Comparison of ENCODE assay signal across 18 mouse cellular contexts in the genomic region with DNA sequence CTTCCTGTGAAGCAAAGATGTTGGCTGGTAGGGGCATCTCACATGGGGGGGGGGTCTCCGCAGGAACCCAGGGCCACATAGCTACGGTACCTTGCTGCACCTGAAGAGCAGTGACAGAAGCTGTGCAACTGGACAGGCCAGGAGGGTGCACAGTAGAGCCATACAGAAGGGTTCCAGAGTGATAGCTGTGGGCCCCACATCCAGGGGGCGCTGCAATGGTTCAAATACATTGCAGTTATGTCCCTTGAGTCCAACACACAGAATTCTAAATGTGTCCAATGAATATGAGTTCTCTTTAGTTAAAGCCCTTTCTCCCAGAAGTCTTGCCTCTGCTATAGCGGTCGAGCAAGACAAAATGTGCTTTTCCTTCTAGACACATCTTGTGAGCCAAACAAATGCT.
DNase-seq lines count a peak whose midpoint lies in the region; ATAC-seq and TF ChIP-seq lines count a peak whose summit lies in the region.
"Had no signal": no experiment of that assay in that cellular context is flagged by ENCODE, and none has a peak within 500 bp of the region (broad histone marks: within the 10 kb centered on the region; RNA-seq: fewer than 3 reads in every experiment).

No protein-coding gene starts in this region.

- TF ChIP-seq EP300 in CH12.LX (IDR thresholded peaks at IDR 0.05; ENCODE audit: low read length) = no peak

- no peak overlapping the region for H3K9ac ChIP-seq in kidney, postnatal 0 days (ENCODE audit: low read depth, low read length)
- no peak overlapping the region for H3K9ac ChIP-seq in lung, embryonic 15.5 days
- no peak overlapping the region for H3K9ac ChIP-seq in CH12.LX (ENCODE audit: insufficient read depth, low read depth)
- H3K9ac ChIP-seq: forebrain, embryonic 13.5 days; forebrain, postnatal 0 days; heart, embryonic 13.5 days; hindbrain, embryonic 12.5 days had no signal

- H3K4me3 ChIP-seq in kidney, postnatal 0 days (replicated peaks; ENCODE audit: low read depth, low read length) = no peak overlapping the region
- no peak overlapping the region for H3K4me3 ChIP-seq in lung, embryonic 15.5 days
- H3K4me3 ChIP-seq in CH12.LX (replicated peaks in 1 of 3; ENCODE audit: low read depth in 2 of 3, low read length in 2 of 3, poor library complexity in 1 of 3) = no peak overlapping the region
- no peak overlapping the region for H3K4me3 ChIP-seq in E14TG2a.4 (replicated peaks; ENCODE audit: low read length)
- H3K4me3 ChIP-seq: embryonic facial prominence, embryonic 10.5 days; forebrain, embryonic 13.5 days; heart, embryonic 13.5 days; hindbrain, embryonic 12.5 days had no signal

- peak; percentile 15; the same call in 1 of the 2 replicates for TF ChIP-seq CTCF in kidney, postnatal 0 days (IDR thresholded peaks at IDR 0.05; ENCODE audit: low read depth)
- TF ChIP-seq CTCF in CH12.LX (conservative IDR thresholded peaks at IDR 0.05 in 1 of 2, IDR thresholded peaks at IDR 0.05 in 1 of 2; ENCODE audit: low read depth in 2 of 2, low read length in 2 of 2) (peak in 1 of 2 experiments; percentile 63; a peak in 2 of 4 replicates), E14TG2a.4 (conservative IDR thresholded peaks at IDR 0.05; ENCODE audit: low read length) (0 out of 2 replicates have a peak, but pooled peaks have one; percentile 7)

- 95% methylated on average over 5 of the region's 5 CpGs for WGBS in kidney, postnatal 0 days
- WGBS in lung, embryonic 15.5 days = 85% methylated on average over 5 of the region's 5 CpGs

- no peaks in the 10 kb centered on the region for H3K4me1 ChIP-seq in kidney, postnatal 0 days (replicated peaks; ENCODE audit: insufficient read depth, low read length)
- H3K4me1 ChIP-seq in lung, embryonic 15.5 days = no peaks in the 10 kb centered on the region
- 0 out of 4 replicates have a peak, but pooled peaks cover 0 to 2% of the 10 kb centered on the region in 2 experiments for H3K4me1 ChIP-seq in CH12.LX (ENCODE audit: control insufficient read depth in 1 of 2, insufficient read depth in 2 of 2)
- no peaks in the 10 kb centered on the region for H3K4me1 ChIP-seq in E14TG2a.4 (replicated peaks; ENCODE audit: low read depth, low read length)
- H3K4me1 ChIP-seq: embryonic facial prominence, embryonic 10.5 days; forebrain, embryonic 13.5 days; heart, embryonic 13.5 days; hindbrain, embryonic 12.5 days had no signal

- H3K4me2 ChIP-seq in kidney, postnatal 0 days (ENCODE audit: low read length) = no peak overlapping the region
- H3K4me2 ChIP-seq in lung, embryonic 15.5 days = no peak overlapping the region
- H3K4me2 ChIP-seq in CH12.LX (ENCODE audit: insufficient read depth, low read depth, poor library complexity, severe bottlenecking) = no peak overlapping the region
- H3K4me2 ChIP-seq: forebrain, embryonic 13.5 days; heart, embryonic 13.5 days; hindbrain, embryonic 12.5 days had no signal

- dilution Hi-C loops in CH12.LX (cut with MboI; ENCODE audit: extremely low pct_ligation_motif_present, extremely low pct_unique_long_range_greater_than_20kb, low sequenced_read_pairs) = no loop called here

- no peaks in the 10 kb centered on the region for H3K9me3 ChIP-seq in kidney, postnatal 0 days (replicated peaks; ENCODE audit: low read length)
- H3K9me3 ChIP-seq in lung, embryonic 15.5 days = no peaks in the 10 kb centered on the region
- peaks cover 4% of the 10 kb centered on the region for H3K9me3 ChIP-seq in CH12.LX (replicated peaks; ENCODE audit: low read length)
- no peaks in the 10 kb centered on the region; the same call in none of the 2 replicates for H3K9me3 ChIP-seq in E14TG2a.4 (ENCODE audit: low read length)
- H3K9me3 ChIP-seq: embryonic facial prominence, embryonic 10.5 days; forebrain, embryonic 13.5 days; heart, embryonic 13.5 days; hindbrain, embryonic 12.5 days had no signal

- no peak for TF ChIP-seq POLR2A in CH12.LX (IDR thresholded peaks at IDR 0.05; ENCODE audit: low read depth, low read length)

- H3K36me3 ChIP-seq in kidney, postnatal 0 days (ENCODE audit: insufficient read depth, low read length) = no peaks in the 10 kb centered on the region
- no peaks in the 10 kb centered on the region for H3K36me3 ChIP-seq in lung, embryonic 15.5 days
- H3K36me3 ChIP-seq in CH12.LX (replicated peaks in 1 of 2; ENCODE audit: control insufficient read depth in 1 of 2, insufficient read depth in 1 of 2, low read length in 1 of 2) = no peaks in the 10 kb centered on the region
- no peaks in the 10 kb centered on the region for H3K36me3 ChIP-seq in E14TG2a.4 (ENCODE audit: insufficient read depth, low read length)
- H3K36me3 ChIP-seq: embryonic facial prominence, embryonic 10.5 days; heart, embryonic 13.5 days; hindbrain, embryonic 12.5 days had no signal

- no peak for DNase-seq in kidney, postnatal 0 days (ENCODE audit: low spot score)
- no peak for DNase-seq in kidney, postnatal 4 days
- no peak for DNase-seq in lung, postnatal 36 days
- DNase-seq in CH12.LX (ENCODE audit: extremely low read depth) = no peak
- no peak for DNase-seq in right cerebral cortex, adult 18-20 months
- DNase-seq: adrenal gland, adult 8-10 months; cerebellum, adult 2 months; cerebellum, postnatal 10 days; forebrain, postnatal 0 days; gastrocnemius, postnatal 14 days; heart, postnatal 36 days had no signal

- TF ChIP-seq RAD21 in CH12.LX (IDR thresholded peaks at IDR 0.05; ENCODE audit: low read depth, low read length) = no peak; the same call in 1 of the 2 replicates

- no peak for ATAC-seq in kidney, postnatal 0 days (replicated peaks; ENCODE audit: low FRiP score, low read depth)
- ATAC-seq in lung, embryonic 15.5 days (ENCODE audit: borderline replicate concordance, extremely low read depth, low FRiP score, low TSS enrichment) = 0 out of 2 replicates have a peak, but pooled peaks have one; percentile 12
- ATAC-seq in activated CD4-positive, CD25-positive, alpha-beta regulatory T cell, adult 4 months = no peak
- ATAC-seq: forebrain, embryonic 13.5 days; forebrain, postnatal 0 days had no signal

- no peak overlapping the region for H3K27ac ChIP-seq in kidney, postnatal 0 days
- H3K27ac ChIP-seq in lung, embryonic 15.5 days = no peak overlapping the region
- H3K27ac ChIP-seq in CH12.LX (ENCODE audit: insufficient read depth, low read depth) = no peak overlapping the region
- H3K27ac ChIP-seq: embryonic facial prominence, embryonic 10.5 days; forebrain, embryonic 13.5 days; heart, embryonic 13.5 days; hindbrain, embryonic 12.5 days had no signal

- in situ Hi-C loops in CH12.LX (cut with MboI; ENCODE audit: low pct_ligation_motif_present, low pct_unique_long_range_greater_than_20kb, low sequenced_read_pairs) = no loop called here

- no peaks in the 10 kb centered on the region for H3K27me3 ChIP-seq in kidney, postnatal 0 days (ENCODE audit: insufficient read depth, low read length)
- no peaks in the 10 kb centered on the region for H3K27me3 ChIP-seq in lung, embryonic 15.5 days
- H3K27me3 ChIP-seq in CH12.LX (replicated peaks) (peaks cover 63% of the 10 kb centered on the region), E14TG2a.4 (ENCODE audit: insufficient read depth, low read length) (0 out of 2 replicates have a peak, but pooled peaks cover 6% of the 10 kb centered on the region)
- H3K27me3 ChIP-seq: forebrain, embryonic 13.5 days; heart, embryonic 13.5 days; hindbrain, embryonic 12.5 days had no signal

- no peaks in the 10 kb centered on the region for H3K79me2 ChIP-seq in CH12.LX (replicated peaks; ENCODE audit: control insufficient read depth, extremely low read depth, insufficient read depth, poor library complexity, severe bottlenecking)

TF ChIP-seq in CH12.LX, 34 proteins besides CTCF, POLR2A, EP300 and RAD21:
- TF ChIP-seq SIN3A (IDR thresholded peaks at IDR 0.05; ENCODE audit: low read length) (no peak), SMC3 (IDR thresholded peaks at IDR 0.05; ENCODE audit: low read depth, low read length) (peak; percentile 33; the same call in 1 of the 2 replicates)
